Mouse (Mus musculus) bone marrow macrophage, adult 2 months (primary cell): ENCODE results near the gene Slc9a3r2.

ENCODE experiments used
- CTCF ChIP-seq: IDR thresholded peaks from 2 replicates; pipeline ENCODE4 v1.5.1; 2012; ENCODE audit warnings: low read depth, mild to moderate bottlenecking, low read length, moderate library complexity
- POLR2A ChIP-seq: IDR thresholded peaks from 2 replicates; pipeline ENCODE4 v1.6.1; 2012; ENCODE audit warnings: mild to moderate bottlenecking, low read depth, low read length, borderline replicate concordance

- no peak for TF ChIP-seq CTCF
- TF ChIP-seq POLR2A: no peak
Measured at GRCm38 (mm10) chr17:24671346-24671745, 21.2 kb upstream of the Slc9a3r2 start.
